Mouse (Mus musculus): ENCODE measurements at regions not wholly inside any gene's neighbourhood (a gene's known extent, or its start where the extent isn't known, plus 50 kb on each side); places are given as distances from the start of the nearest gene placed in this dataset.

DNA sequence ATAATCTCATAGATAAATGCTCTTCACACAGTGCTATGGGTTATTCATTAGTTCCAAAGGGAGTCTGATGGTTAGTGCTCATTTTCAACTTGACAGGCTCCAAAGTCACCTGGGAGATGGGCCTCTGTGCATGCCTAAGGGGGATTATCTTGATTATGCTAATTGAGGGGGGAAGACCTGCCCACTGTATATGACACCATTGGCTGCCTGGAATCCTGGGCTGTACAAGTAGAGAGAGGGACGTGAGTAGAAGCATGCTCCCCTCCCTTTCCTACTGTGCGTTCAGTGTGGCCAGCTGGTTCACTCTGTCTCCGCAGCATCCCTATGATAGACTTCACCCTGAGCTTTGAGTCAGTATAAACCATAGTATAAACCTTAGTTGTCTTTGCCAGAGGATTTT is 300.8 kb downstream of the Gpat3 start:
- no peak for DNase-seq (ENCODE audit: low spot score in 2 of 2)

DNA sequence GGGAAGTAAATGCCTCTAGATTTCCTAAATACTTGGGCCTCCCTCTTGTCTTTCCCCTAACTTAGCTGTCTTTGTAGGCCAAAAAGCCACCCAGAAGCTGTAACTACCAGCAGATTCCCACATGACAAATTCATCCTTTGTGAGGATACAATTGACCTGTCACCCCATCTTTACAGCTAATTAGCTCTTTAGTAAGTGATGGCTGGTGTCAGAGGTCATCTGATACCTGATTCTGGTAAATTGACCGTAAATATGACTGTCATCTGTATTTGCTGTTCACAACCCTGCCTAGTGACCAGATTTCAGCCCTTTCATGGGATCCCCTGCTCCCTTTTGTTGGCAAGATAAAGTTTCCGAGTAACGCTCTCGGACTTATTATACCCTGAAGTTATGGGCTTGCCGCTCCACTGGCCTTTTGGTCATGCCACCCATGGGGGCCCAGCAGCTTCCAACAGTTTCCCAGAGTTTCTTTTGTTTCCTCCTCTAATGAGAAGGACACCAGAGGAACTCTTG is 279.5 kb downstream of the Gpat3 start:
- no peak for DNase-seq (ENCODE audit: low spot score in 2 of 2)

DNA sequence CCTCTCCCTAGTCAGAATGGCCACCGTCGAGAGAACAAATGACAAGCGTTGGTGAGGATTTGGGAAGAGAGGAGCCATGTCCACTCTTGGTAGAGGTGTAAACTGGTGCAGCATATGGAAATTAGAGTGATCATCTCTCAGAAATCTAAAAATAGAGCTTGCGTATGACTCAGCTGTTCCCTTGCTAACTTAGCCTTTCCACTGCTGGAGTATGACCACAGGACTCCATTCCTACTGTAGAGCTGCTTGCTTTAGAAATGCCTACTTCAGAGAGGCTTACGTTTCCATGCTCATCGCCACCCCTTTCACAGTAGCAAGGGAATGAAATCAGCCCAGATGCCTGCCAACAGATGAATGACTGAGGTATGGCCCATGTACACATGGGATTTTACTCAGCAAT is 277.4 kb downstream of the Gpat3 start:
- no peak for DNase-seq (ENCODE audit: low spot score in 2 of 2)

DNA sequence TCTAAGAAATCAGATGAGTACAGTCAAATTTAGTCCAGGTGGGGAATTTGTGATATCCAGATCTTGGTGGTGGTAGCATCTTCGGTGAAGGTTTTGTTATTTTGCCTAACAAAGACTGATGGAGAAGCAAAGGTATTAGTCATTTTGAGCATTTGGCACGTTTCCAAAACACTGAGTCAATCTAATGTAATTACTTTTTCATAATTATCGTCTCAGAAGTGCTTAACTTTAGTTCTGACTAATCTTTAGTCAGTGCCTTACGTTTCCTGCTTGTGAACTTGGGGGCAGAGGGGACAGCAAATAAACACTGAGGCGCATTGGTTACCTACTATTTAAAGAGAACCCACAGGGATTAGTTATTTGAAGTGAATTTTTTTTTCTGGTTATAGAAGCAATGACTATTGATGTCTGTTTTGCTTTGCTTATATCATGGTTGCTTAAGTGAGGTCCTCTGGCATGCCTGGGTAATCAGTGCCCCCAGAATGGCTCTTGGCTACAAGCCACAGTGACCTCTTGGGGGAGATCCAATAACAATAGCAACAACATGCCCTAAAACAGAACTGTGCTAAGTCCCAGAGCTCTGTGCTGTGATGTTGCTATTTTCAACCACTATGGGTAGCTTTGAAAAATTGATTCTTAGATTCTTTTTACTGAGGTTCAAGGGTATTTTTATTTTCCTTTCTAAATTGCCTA is 275.1 kb downstream of the Gpat3 start:
- no peak for DNase-seq (ENCODE audit: low spot score in 2 of 2)

DNA sequence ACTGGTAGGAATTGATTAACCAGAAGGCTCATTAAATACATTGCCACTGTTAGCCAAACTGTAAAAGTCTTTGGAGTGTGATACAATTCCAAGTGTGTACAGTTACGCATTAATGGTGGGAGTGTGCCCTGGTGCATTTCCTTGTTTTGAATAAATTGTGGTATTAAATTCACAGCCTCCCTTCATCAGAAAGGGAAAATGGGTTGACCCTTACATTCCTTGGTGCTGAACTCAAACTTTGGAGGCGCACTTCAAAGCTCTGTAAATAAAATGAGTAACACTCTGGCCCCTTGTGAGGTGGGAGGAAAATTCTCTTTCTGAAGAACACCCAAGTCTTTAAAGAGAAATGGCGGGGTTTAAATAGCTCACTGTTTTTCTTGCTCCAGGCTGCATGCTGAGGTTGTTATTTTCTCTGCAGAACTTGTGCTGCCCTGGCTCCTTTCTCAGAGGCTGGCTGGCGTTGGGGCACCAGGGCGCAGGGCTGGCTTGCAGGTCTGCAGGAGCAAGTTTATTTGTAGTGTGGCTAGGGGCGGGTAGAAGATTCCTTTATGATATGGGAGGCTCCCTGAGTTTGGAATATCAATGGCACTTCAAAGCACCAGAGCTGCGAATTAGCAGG is 266.7 kb downstream of the Gpat3 start:
- DNase-seq (ENCODE audit: low spot score in 2 of 2), result no peak

DNA sequence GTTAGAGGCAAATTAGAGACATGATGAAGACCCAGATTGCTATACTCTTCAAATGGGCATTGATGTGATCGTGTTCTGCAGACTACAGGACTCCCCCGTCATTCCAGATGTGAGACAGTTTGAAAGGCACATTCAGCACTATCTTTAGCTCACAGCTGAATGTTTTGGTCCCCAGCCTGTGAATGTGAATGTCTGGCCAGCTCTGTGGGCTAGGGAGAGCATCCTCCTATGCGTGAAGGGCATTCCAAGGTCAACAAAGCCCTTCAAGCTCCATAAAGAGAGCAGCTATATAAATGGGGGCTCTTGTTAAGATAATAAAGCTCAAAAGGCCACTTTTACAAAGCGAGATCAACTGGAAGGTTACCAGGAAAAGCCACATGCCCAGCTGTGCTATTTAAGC is 266.1 kb downstream of the Gpat3 start:
- DNase-seq (ENCODE audit: low spot score in 2 of 2), result no peak

DNA sequence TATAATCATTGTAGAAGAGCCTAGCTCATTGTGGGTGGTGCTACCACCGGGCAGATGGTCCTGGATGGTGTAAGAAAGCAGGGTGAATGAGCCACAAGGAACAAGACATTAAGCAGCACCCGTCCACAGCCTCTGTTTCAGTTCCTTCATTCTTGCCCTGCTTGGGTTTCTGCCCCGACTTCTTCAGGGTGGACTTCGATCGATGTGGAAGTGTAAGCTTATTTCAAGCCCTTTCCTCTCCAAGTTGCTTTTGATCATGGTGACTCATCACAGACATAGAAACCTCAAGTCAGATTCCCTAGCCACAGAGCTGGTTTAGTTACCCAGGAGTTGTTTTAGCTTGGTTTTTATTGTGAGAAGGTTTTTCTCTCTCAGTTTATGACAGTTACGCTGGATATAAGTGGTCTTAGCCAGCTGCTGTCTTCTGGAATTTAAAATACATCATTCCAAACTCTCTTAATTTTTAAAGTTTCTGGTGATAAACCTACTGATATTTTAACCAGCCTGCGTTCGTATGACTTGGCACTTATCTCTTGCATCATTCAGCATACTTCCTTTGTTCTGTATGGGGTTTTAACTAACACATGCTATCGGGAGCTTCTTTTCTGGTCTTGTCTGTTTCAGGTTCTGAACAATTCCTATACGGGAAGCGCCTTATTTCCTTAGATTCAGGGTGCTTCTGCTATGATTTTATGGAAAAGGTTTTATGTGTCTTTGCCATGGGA is 255.6 kb downstream of the Gpat3 start:
- DNase-seq (ENCODE audit: low spot score in 2 of 2), result no peak

DNA sequence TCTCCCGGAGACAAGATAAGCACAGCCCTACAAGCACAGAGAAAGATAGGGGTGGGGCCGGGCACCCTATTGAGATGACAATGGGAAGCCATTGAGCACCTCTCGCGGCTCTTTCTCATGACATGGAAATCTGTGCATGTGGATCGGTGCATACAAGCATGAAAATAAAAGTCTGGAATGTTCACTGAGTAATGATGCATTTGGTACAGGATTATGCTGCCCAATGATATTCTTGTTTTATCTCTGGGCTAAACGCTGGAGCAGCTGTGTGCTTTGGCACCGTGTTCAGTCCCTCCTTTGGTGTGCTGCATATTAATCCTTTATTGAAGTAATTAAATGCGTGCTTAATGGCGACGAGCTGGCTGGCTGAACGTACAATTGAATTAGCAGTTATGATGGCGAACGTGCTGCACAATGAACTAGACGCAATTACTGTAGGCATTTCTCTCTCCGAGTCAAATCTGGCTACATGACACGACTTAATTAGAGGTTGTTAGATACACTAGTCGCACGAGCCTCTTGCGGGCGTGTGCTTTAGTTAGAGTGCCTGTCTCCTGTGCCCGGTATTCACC is 245.6 kb downstream of the Gpat3 start:
- DNase-seq (ENCODE audit: low spot score in 2 of 2), result no peak

DNA sequence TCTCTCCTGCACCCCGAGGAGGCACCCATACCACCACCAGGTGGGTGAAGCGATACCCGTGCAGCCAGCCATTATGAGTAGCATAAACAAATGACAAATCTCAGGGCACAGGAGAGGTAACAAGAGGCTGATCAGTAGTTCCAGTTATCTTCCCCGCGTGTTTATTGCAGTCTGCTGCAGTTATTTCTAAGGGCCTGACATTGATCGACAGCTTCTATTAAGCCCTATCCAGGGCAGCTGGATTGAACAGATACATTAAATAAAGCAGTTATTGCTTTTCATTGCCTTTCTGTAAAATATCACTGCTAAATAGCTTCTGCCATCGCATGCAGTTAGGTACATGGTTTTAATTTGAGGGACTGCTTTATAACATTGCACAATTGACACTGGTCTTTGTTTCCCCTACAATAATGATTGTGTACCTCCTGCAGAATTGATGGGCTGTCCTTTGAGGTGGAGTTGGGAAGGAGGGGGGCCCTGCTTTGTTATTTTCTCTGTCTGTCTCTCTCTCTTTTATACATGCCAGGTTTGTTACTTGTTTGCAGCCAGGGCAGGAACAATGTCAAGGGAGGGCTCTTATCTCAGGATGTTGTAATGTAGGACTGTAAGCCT is 245.0 kb downstream of the Gpat3 start:
- no peak for DNase-seq (ENCODE audit: low spot score in 2 of 2)

DNA sequence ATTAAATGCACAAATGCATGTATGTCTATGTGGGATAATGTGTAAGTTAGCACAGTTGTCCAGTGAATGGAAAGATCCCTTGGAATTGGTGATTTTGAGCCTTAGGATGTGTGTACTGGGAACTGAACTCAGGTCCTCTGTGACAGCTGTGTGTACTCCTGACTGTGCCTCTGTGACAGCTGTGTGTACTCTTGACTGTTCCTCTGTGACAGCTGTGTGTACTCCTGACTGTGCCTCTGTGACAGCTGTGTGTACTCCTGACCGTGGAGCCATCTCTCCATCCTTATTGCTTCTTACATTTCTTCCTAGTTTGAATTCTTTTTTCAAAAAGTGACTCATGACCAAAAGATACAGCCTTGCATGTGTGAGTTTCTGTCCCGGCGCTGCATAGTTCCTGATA is 239.7 kb downstream of the Gpat3 start:
- DNase-seq (ENCODE audit: low spot score in 2 of 2), result no peak

DNA sequence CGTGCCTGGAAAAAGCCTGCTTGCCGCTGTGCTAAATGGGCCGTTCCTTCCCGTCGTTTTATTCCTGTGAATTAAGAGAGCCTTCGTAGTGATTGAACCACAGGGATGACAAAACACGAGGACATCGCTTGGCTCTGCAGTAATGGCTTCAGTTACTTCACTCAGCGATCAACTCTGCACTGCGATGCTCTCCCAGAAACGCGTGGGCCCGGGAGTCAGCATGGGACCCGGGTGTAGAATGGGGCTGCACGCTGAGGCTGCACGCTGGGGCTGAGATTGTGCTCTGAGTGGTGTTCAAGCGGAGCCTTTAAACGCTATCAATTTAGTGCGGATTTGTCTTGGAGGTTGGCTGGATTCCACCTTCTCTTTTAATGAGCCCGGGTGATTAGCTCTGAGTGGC is 237.1 kb downstream of the Gpat3 start:
- no peak for DNase-seq (ENCODE audit: low spot score in 2 of 2)

DNA sequence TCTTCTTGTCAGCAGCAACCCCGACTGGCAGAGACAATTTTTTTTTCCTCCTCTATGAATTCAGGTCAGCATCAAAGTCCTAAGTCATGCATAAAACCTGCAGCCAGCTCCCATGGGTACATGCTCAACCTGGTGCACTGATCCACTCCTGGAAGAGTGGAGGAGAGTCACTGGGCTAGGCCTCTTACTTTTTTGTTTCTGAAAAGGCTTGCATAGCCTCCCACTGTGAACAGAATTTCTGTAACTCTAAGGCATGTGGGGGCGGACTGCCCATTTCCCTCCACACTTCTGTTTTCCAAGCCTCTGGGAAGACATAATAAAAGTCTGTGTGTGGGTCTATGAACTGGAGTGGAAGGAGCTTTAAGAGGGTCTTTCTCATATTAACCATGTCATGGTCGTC is 218.8 kb downstream of the Gpat3 start:
- no peak for DNase-seq (ENCODE audit: low spot score in 2 of 2)

DNA sequence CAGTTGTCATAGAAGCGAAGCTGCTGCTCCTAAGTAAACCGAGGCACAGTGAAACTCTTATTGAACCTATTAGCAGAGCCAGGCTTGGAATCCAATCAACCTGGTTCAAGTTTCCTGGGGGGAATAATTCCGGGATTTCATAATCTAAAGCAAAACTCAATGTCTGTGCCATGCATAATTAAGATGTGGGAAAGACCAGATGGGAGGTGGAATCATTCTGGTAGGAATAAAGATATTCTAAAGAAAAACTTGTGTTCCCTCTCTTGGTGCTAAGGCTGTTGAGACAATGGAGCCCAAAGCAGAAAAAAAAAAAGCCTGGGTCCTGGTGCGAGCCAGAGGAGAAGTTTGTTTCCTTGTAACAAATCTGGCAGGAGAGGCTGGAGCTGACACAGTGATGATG is 217.7 kb downstream of the Gpat3 start:
- no peak for DNase-seq (ENCODE audit: low spot score in 2 of 2)

DNA sequence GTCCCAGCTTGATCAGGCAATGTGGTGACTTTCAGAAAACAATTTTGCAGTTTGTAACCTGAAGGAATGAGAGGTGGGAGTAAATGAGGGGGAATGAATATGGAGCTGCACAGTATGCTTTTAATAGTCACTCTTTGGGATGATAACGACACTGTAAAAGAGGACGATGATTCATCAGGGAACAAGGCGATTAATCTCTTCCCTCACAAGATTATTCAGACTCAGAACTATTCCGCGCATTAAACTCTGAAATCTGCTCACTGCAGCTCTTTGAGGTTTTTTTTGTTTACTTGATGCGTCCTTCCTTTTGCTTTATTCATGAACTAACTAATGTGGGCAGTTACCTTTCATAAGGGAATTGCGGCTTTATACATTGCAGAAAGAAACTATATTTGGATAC is 206.1 kb downstream of the Gpat3 start:
- DNase-seq (ENCODE audit: low spot score in 2 of 2), result no peak

DNA sequence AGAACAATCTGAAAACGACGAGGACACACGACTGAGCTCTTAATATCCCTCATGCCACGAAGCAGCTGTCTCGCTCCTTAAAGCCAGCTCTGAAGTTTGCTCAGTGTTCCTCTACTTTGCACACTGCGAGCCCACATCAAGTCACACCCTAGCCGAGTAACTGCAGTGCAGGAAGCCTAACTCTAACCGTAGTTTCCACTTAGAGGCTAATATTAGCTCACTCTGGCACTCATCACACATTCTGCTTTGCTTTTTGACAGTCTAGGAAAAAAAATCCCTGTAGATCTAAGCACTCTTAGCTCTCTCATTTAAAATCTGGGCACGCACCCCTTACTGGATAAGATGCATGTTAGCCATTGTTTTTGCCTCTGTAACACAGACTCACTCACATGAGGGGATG is 195.0 kb downstream of the Gpat3 start:
- DNase-seq (ENCODE audit: low spot score in 2 of 2), result no peak

DNA sequence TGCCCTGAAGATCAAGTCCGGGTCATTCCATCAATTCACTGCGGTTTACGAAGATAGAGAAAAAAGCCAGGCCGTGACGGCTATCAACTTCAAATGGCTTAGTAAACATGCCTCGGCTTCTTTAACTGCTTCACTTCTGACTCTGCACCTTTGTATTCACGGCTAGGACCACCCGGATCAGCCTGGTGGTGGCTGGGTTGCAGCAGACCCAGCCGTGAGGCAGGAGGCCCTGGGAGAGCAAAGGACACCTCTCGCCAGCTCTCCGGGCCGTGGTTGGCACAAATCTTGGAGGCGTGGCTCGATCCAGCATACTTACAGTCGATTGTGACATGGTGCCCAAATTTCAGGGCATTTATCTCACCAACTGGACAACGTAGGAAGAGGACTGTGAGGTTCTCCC is 187.5 kb downstream of the Gpat3 start:
- no peak for DNase-seq (ENCODE audit: low spot score in 2 of 2)

DNA sequence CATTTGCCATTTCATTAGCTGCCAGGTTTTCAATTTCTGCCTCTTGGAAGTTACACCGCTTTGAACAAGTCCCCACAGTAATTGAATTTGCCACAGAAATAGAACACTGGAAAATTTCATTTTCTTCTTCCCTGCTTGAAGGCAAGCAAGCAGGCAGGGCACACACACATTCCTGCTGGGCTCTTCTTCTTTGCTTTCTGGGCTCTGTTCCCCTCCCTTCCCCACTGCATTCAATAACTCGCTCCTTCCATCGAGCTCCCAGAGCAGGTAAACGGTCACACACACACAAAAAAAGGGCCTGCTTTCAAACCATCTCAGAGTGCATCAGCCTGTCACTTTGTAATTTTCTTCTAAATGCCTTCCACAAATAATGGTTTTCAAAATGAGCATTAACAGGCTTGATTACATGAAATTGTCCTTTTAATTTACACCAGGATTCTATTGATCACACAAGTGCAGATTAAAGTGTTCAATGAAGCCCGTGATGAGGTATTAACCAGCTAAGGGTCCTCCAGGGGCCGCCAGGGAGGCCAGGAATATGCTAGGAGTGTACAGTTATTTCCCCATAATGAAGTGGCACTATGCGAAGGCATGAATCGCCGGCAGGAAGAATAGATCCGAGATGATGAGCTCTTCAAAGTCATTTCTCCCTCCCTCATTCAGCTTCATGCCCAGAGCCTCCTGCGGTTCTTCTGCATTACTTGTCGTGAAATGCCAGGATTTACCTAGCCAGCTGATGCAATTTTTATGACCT is 186.8 kb downstream of the Gpat3 start:
- no peak for DNase-seq (ENCODE audit: low spot score in 2 of 2)

DNA sequence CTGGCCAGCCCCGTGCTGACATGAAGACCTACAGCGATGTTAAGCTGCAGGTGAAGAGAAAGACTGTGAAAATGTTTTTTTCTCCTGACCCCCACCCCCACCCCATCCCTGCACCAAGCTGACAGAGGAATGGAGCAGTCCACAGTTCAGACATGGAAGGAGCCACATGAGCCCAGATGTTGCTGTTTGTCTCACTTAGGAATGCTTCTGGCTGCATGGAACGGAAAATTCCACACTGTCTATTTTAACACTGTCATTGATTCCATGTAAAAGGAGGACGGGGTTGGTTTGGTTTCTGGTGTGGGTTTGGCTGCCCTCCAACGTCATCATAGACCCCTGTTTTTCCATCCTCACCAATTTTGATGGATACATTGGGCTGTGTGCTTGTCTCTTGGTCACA is 179.3 kb downstream of the Gpat3 start:
- no peak for DNase-seq (ENCODE audit: low spot score in 2 of 2)

DNA sequence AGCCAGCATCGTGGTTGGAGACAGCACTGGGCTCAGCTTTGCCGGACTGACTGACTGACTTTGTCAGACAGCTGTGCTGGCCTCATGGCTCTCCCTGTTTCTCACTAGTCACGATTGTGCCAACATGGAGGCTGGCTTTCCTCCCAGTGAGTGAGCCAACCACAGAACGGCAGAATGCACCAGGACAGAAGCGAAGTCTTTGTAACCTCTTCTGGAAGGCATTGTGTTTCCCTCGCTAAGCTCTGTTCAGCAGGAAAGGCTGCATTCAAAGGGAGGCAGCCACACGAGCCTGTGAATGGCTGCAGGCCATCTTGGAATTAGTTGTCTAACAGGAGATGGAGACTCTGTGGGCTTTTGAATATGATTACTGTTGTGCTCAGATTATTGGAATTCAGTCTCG is 178.3 kb downstream of the Gpat3 start:
- no peak for DNase-seq (ENCODE audit: low spot score in 2 of 2)

DNA sequence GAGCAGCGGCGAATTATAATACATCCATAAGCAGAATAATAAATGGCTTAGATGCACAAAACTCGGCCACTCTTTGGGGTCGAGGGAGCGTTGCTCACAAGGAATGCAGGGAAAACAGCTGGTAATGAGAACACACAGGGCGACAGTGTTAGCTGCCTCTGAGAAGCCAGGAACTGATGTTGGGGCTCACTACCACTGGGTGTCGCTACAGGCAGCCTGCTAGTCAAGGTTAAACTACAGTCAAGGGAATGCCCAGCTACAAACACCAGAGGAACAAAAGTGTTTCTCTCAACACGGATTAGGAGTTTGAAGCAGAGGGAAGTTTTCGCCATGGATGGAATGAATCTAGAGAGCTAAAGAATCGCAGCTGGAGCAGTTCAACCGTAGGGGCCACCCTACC is 175.3 kb downstream of the Gpat3 start:
- peak; percentile 15 to 30 for DNase-seq (ENCODE audit: low spot score in 2 of 2)

DNA sequence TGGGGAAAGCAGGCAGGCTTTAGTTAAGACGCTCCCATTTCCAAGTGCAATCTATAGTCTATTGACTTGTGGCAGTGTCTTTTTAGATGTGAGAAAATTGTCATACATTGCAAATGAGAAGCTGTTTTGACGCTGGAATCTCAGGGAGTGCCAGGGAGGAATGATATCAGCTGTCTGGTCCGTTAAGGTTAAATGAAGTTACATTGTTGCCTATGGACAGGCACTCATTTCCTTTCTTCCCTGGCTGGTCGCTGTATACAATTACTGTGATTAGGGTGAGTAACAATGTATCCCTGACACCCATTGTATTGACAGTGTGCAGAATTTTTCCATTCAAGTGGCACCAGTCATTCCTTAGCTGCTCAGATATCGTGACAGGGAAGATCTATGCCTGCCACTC is 168.3 kb downstream of the Gpat3 start:
- no peak for DNase-seq (ENCODE audit: low spot score in 2 of 2)
